Mouse (Mus musculus) cortical plate, adult 2 months (tissue): ENCODE data around the gene Cd82. TPM values are rescaled to one million over a fixed set of nuclear protein-coding genes. Genes with fewer than 3 reads are reported as not detected.

Experiments used
- H3K27ac ChIP-seq: fragments of 200-500 bp; 2 replicates; pipeline ENCODE4 v1.5.1; 2012; ENCODE audit warnings: low read length, control low read depth, inconsistent platforms; ENCODE audit not compliant: insufficient read depth
- H3K4me1 ChIP-seq: fragments of 200-500 bp; 2 replicates; pipeline ENCODE4 v1.6.1; 2011; ENCODE audit warnings: low read length; ENCODE audit not compliant: control insufficient read depth, insufficient read depth
- H3K4me3 ChIP-seq: fragments of 200-500 bp; 2 replicates; pipeline ENCODE4 v1.5.1; 2011; ENCODE audit warnings: mild to moderate bottlenecking, low read length, control low read depth; ENCODE audit not compliant: insufficient read depth
- CTCF ChIP-seq: fragments of 200-500 bp; IDR thresholded peaks from 2 replicates; pipeline ENCODE4 v1.5.1; 2011; ENCODE audit warnings: mild to moderate bottlenecking, control low read depth, low read length; ENCODE audit not compliant: insufficient read depth; ENCODE audit errors: extremely low read depth
- POLR2A ChIP-seq: fragments of 200-500 bp; IDR thresholded peaks from 2 replicates; pipeline ENCODE4 v1.6.1; 2011; ENCODE audit warnings: mild to moderate bottlenecking, low read length, control low read depth; ENCODE audit not compliant: insufficient read depth; ENCODE audit errors: extremely low read depth
- polyA plus RNA-seq: library from polyadenylated mRNA; depleted of rRNA; stranded (reverse); fragments of >200 nt; gene quantifications from 2 replicates; pipeline ENCODE4 v1.2.3, GENCODE M21; 2012

Cd82 gene
- polyA plus RNA-seq, 1 experiment, result 45.3 TPM

- Histone ChIP-seq H3K27ac (no peak overlapping the region), H3K4me1 (no peaks in the 10 kb centered on the region), H3K4me3 (no peak overlapping the region)
- TF ChIP-seq CTCF (no peak), POLR2A (no peak)
Measured at GRCm38 (mm10) chr2:93457426-93458130, 5.4 kb downstream of the Cd82 start.

GRCm38 (mm10) chr2:93456140-93456539 lies 6.8 kb downstream of the Cd82 start:
- no peak for TF ChIP-seq CTCF
- Histone ChIP-seq H3K4me1 (no peaks in the 10 kb centered on the region), H3K4me3 (no peak overlapping the region), H3K27ac (no peak overlapping the region)

GRCm38 (mm10) chr2:93454817-93455591 lies 7.9 kb downstream of the Cd82 start:
- H3K27ac ChIP-seq, result no peak overlapping the region
- H3K4me1 ChIP-seq, result no peaks in the 10 kb centered on the region
- TF ChIP-seq POLR2A (no peak), CTCF (no peak)
- H3K4me3 ChIP-seq, result no peak overlapping the region

- H3K27ac ChIP-seq, result no peak overlapping the region
- no peak overlapping the region for H3K4me3 ChIP-seq
- TF ChIP-seq POLR2A (no peak), CTCF (no peak)
- H3K4me1 ChIP-seq, result no peaks in the 10 kb centered on the region
Measured at GRCm38 (mm10) chr2:93454334-93454733, 8.6 kb downstream of the Cd82 start.

GRCm38 (mm10) chr2:93453046-93453445 lies 9.9 kb downstream of the Cd82 start:
- no peak overlapping the region for H3K4me3 ChIP-seq
- TF ChIP-seq POLR2A, result no peak
- TF ChIP-seq CTCF, result no peak
- H3K27ac ChIP-seq, result no peak overlapping the region
- no peaks in the 10 kb centered on the region for H3K4me1 ChIP-seq

GRCm38 (mm10) chr2:93452506-93452905 lies 10.4 kb downstream of the Cd82 start:
- no peak for TF ChIP-seq CTCF
- Histone ChIP-seq H3K4me3 (no peak overlapping the region), H3K27ac (no peak overlapping the region), H3K4me1 (no peaks in the 10 kb centered on the region)

GRCm38 (mm10) chr2:93452057-93452456 lies 10.9 kb downstream of the Cd82 start:
- Histone ChIP-seq H3K4me3 (no peak overlapping the region), H3K27ac (no peak overlapping the region), H3K4me1 (no peaks in the 10 kb centered on the region)
- TF ChIP-seq CTCF, result no peak
- TF ChIP-seq POLR2A, result no peak

- no peak overlapping the region for H3K27ac ChIP-seq
- no peaks in the 10 kb centered on the region for H3K4me1 ChIP-seq
- TF ChIP-seq CTCF (no peak), POLR2A (no peak)
- no peak overlapping the region for H3K4me3 ChIP-seq
Measured at GRCm38 (mm10) chr2:93451219-93451938, 11.6 kb downstream of the Cd82 start.

GRCm38 (mm10) chr2:93450695-93451094 lies 12.2 kb downstream of the Cd82 start:
- no peak for TF ChIP-seq CTCF
- no peak for TF ChIP-seq POLR2A
- no peaks in the 10 kb centered on the region for H3K4me1 ChIP-seq
- no peak overlapping the region for H3K4me3 ChIP-seq
- H3K27ac ChIP-seq, result no peak overlapping the region

GRCm38 (mm10) chr2:93449657-93450056 lies 13.3 kb downstream of the Cd82 start:
- Histone ChIP-seq H3K4me3 (no peak overlapping the region), H3K4me1 (no peaks in the 10 kb centered on the region), H3K27ac (no peak overlapping the region)
- TF ChIP-seq CTCF, result no peak
- no peak for TF ChIP-seq POLR2A
